Mouse (Mus musculus) limb, embryonic 11.5 days (tissue): Measurements from ENCODE around the gene D930048N14Rik. TPM values are rescaled to one million over a fixed set of nuclear protein-coding genes. Genes with fewer than 3 reads are reported as not detected.
A peak's percentile ranks its signal among the peaks of the same experiment; 100 is the strongest.

ENCODE experiments used
- ATAC-seq: fragments of 200-750 bp; cut with Nextera tagmentation; 2 replicates; pipeline ENCODE4 v1.8.0; 2017; ENCODE audit warnings: low read depth; ENCODE audit not compliant: insufficient number of reproducible peaks, low FRiP score, low TSS enrichment
- DNase-seq: peaks from one replicate; pipeline ENCODE4 v3.0.0-alpha.2; 2015; ENCODE audit warnings: low spot score
- H3K27ac ChIP-seq: fragments of 300-500 bp; sonication (generic); replicated peaks from 2 replicates; pipeline ENCODE4 v1.5.1; 2014; ENCODE audit warnings: low read depth, mild to moderate bottlenecking, low read length
- H3K27me3 ChIP-seq: fragments of 300-500 bp; sonication (generic); 2 replicates; pipeline ENCODE4 v1.6.1; 2014; ENCODE audit warnings: mild to moderate bottlenecking, low read length, mixed read lengths; ENCODE audit not compliant: control insufficient read depth, insufficient read depth
- H3K36me3 ChIP-seq: fragments of 300-500 bp; sonication (generic); 2 replicates; pipeline ENCODE4 v1.6.1; 2014; ENCODE audit warnings: mild to moderate bottlenecking, low read length, moderate library complexity, mixed read lengths; ENCODE audit not compliant: control insufficient read depth, insufficient read depth
- H3K4me1 ChIP-seq: fragments of 300-500 bp; sonication (generic); 2 replicates; pipeline ENCODE4 v1.6.1; 2014; ENCODE audit warnings: low read length, mixed read lengths; ENCODE audit not compliant: control insufficient read depth, insufficient read depth
- H3K4me2 ChIP-seq: fragments of 300-500 bp; sonication (generic); 2 replicates; pipeline ENCODE4 v1.6.1; 2014; ENCODE audit warnings: low read depth, mild to moderate bottlenecking, moderate library complexity; ENCODE audit not compliant: severe bottlenecking
- H3K4me3 ChIP-seq: fragments of 300-500 bp; sonication (generic); 2 replicates; pipeline ENCODE4 v1.5.1; 2014; ENCODE audit warnings: low read depth, low read length
- H3K9ac ChIP-seq: fragments of 300-500 bp; sonication (generic); 2 replicates; pipeline ENCODE4 v1.6.1; 2014; ENCODE audit warnings: mild to moderate bottlenecking, low read length
- H3K9me3 ChIP-seq: fragments of 300-500 bp; sonication (generic); 2 replicates; pipeline ENCODE4 v1.6.1; 2016; ENCODE audit warnings: low read length; ENCODE audit not compliant: control insufficient read depth
- WGBS: fragments of 180-500 bp; shearing (Covaris S2); extraction: QIAGEN DNeasy Blood & Tissue Kit; methylation state at CpG from one replicate; pipeline ENCODE4 v1.1.7; 2014; 5-methylcytosine and 5-hydroxymethylcytosine counted together
- polyA plus RNA-seq: library from polyadenylated mRNA; unstranded; fragments of >200 nt; fragmentation: Nextera tagmentation; extraction: Ambion mirVana; gene quantifications from 2 replicates; pipeline ENCODE4 v1.2.1, GENCODE M21; 2014

Gene D930048N14Rik
- polyA plus RNA-seq, 1 experiment from 2014 or later, result 2.5 TPM

- Histone ChIP-seq H3K4me3 (peak overlapping the region; percentile 70), H3K36me3 (no peaks in the 10 kb centered on the region), H3K9me3 (no peaks in the 10 kb centered on the region), H3K4me1 (peaks cover 38% of the 10 kb centered on the region), H3K4me2 (peak overlapping the region; percentile 96), H3K9ac (peak overlapping the region; percentile 79), H3K27me3 (no peaks in the 10 kb centered on the region), H3K27ac (0 out of 2 replicates have a peak overlapping the region, but pooled peaks have one; percentile 21)
- no peak for DNase-seq
- WGBS, result 0% methylated on average over 30 of the region's 30 CpGs
- ATAC-seq, result 0 out of 2 replicates have a peak, but pooled peaks have one; percentile 20
Measured at GRCm38 (mm10) chr11:51650261-51650660, 493 bp upstream of the D930048N14Rik start.

- H3K27me3 ChIP-seq, result no peaks in the 10 kb centered on the region
- no peaks in the 10 kb centered on the region for H3K36me3 ChIP-seq
- H3K4me3 ChIP-seq, result no peak overlapping the region
- H3K4me1 ChIP-seq, result peaks cover 24% of the 10 kb centered on the region
- H3K9me3 ChIP-seq, result no peaks in the 10 kb centered on the region
- DNase-seq, result no peak
- ATAC-seq, result no peak
- H3K27ac ChIP-seq, result no peak overlapping the region
- H3K4me2 ChIP-seq, result no peak overlapping the region
- 91% methylated on average over 4 of the region's 4 CpGs for WGBS
- H3K9ac ChIP-seq, result no peak overlapping the region
Measured at GRCm38 (mm10) chr11:51652889-51653418, 2.2 kb downstream of the D930048N14Rik start.

GRCm38 (mm10) chr11:51653736-51654135 lies 3.0 kb downstream of the D930048N14Rik start:
- no peaks in the 10 kb centered on the region for H3K9me3 ChIP-seq
- H3K36me3 ChIP-seq, result no peaks in the 10 kb centered on the region
- no peak overlapping the region for H3K9ac ChIP-seq
- peaks cover 24% of the 10 kb centered on the region for H3K4me1 ChIP-seq
- ATAC-seq (no peak), DNase-seq (no peak)
- H3K27me3 ChIP-seq, result no peaks in the 10 kb centered on the region
- no peak overlapping the region for H3K4me3 ChIP-seq
- H3K4me2 ChIP-seq, result no peak overlapping the region
- no peak overlapping the region for H3K27ac ChIP-seq
- WGBS, result 82% methylated on average over 6 of the region's 6 CpGs

- peaks cover 14% of the 10 kb centered on the region for H3K4me1 ChIP-seq
- no peak for ATAC-seq
- no peak overlapping the region for H3K9ac ChIP-seq
- H3K4me2 ChIP-seq, result no peak overlapping the region
- no peaks in the 10 kb centered on the region for H3K36me3 ChIP-seq
- H3K27ac ChIP-seq, result no peak overlapping the region
- no peak overlapping the region for H3K4me3 ChIP-seq
- 95% methylated on average over 3 of the region's 3 CpGs for WGBS
- H3K27me3 ChIP-seq, result no peaks in the 10 kb centered on the region
- H3K9me3 ChIP-seq, result no peaks in the 10 kb centered on the region
- DNase-seq, result no peak
Measured at GRCm38 (mm10) chr11:51654891-51655290, 4.1 kb downstream of the D930048N14Rik start.

DNA sequence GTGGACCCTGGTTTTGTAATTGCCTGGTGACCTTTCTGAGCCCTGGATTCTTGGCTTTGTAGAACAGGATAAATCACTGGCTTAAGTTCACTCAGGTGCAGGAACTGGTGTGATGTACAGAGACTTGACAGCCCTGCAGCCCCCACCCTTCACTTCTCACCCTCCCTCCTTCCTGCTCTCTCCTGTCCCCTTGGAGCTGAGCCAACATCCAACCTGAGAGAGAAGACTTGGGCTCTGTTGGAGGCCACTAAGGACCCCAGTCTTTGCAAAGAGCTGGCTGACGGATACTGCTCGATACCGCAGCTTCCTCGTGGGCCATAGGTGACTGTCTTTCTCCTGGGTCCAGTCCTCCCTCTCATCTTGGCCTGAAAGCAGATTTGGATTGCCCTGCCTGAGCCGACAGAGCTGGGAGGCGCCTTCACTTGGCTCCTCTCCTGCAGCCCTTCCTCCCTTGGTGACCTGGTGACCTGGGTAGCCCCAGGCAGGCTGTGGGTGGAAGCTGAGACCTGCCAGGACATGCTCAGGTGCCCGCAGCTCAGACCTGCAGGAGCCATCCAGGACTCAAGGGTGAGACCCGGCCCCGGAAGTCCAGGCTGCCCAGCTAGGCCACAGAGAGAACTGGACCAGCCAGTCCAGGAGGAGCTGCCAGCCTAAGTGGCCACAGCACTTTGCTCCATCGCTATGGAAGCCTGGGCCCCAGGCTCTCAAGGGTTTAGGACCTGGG lies 6.2 kb downstream of the D930048N14Rik start:
- Histone ChIP-seq H3K4me2 (no peak overlapping the region), H3K9ac (no peak overlapping the region), H3K27ac (no peak overlapping the region), H3K27me3 (no peaks in the 10 kb centered on the region), H3K4me3 (no peak overlapping the region), H3K36me3 (no peaks in the 10 kb centered on the region), H3K9me3 (no peaks in the 10 kb centered on the region), H3K4me1 (peaks cover 7% of the 10 kb centered on the region; the same call in 1 of the 2 replicates)
- ATAC-seq, result no peak
- WGBS, result 78% methylated on average over 10 of the region's 10 CpGs
- DNase-seq, result no peak

DNA sequence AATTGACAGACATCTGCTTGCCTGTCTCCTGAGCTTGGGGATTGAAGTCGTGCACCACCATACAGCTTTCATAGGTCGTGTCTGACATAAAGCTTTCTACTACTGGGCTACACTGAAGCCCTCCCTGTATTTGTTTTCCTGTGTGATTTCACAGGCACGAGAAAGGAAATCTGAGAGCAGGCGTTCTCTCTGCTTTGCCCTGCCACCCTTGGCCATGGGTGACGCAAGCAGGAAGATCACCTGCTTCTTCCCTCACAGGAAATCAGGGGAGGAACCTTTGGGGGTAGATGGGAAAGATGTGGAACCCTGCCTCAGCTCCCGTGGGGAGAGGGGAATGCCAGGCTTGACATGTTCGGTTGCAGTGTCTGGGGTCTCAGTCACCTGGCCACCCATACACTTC lies 7.5 kb downstream of the D930048N14Rik start:
- DNase-seq, result no peak
- peaks cover 7% of the 10 kb centered on the region; the same call in 1 of the 2 replicates for H3K4me1 ChIP-seq
- no peak overlapping the region for H3K9ac ChIP-seq
- H3K36me3 ChIP-seq, result no peaks in the 10 kb centered on the region
- H3K4me3 ChIP-seq, result no peak overlapping the region
- no peak overlapping the region for H3K4me2 ChIP-seq
- 60% methylated on average over 7 of the region's 7 CpGs for WGBS
- no peaks in the 10 kb centered on the region for H3K9me3 ChIP-seq
- 0 out of 2 replicates have a peak overlapping the region, but pooled peaks have one; percentile 36 for H3K27ac ChIP-seq
- no peaks in the 10 kb centered on the region for H3K27me3 ChIP-seq
- ATAC-seq, result no peak

DNA sequence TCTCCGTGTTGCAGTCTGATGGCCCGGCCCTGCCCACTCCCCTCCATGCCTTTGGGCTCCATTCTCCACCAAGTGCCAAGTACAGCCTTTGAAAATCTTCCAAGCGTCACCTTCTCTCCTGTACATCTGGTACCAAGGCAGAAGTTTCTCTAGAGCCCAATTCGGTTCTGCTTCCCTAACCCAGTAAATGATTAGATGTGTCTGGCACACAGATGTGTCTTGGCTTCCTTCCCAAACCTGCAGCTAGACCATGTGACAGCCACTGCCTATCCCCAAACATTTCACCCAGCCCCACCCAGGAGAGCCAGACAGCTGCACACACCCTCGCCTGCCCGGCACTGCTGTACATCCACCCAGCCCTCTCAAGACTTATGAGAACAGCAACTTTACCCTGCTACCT lies 8.0 kb downstream of the D930048N14Rik start:
- H3K4me3 ChIP-seq, result no peak overlapping the region
- no peak overlapping the region for H3K9ac ChIP-seq
- ATAC-seq (no peak), DNase-seq (no peak)
- WGBS, result 61% methylated on average over 6 of the region's 6 CpGs
- no peaks in the 10 kb centered on the region for H3K9me3 ChIP-seq
- no peaks in the 10 kb centered on the region for H3K36me3 ChIP-seq
- peaks cover 7% of the 10 kb centered on the region; the same call in 1 of the 2 replicates for H3K4me1 ChIP-seq
- H3K4me2 ChIP-seq, result no peak overlapping the region
- H3K27me3 ChIP-seq, result no peaks in the 10 kb centered on the region
- 0 out of 2 replicates have a peak overlapping the region, but pooled peaks have one; percentile 36 for H3K27ac ChIP-seq

GRCm38 (mm10) chr11:51661867-51662365 lies 11.2 kb downstream of the D930048N14Rik start:
- no peak for ATAC-seq
- 88% methylated on average over 16 of the region's 16 CpGs for WGBS
- no peak overlapping the region for H3K27ac ChIP-seq
- no peak for DNase-seq
- no peaks in the 10 kb centered on the region for H3K9me3 ChIP-seq
- H3K27me3 ChIP-seq, result no peaks in the 10 kb centered on the region
- no peak overlapping the region for H3K9ac ChIP-seq
- H3K4me1 ChIP-seq, result peaks cover 7% of the 10 kb centered on the region; the same call in 1 of the 2 replicates
- H3K4me3 ChIP-seq, result no peak overlapping the region
- no peaks in the 10 kb centered on the region for H3K36me3 ChIP-seq
- H3K4me2 ChIP-seq, result no peak overlapping the region
